Mouse (Mus musculus) adrenal gland, adult 10 weeks (tissue): ENCODE results near the gene Nek10. TPM values are rescaled to one million over a fixed set of nuclear protein-coding genes. Genes with fewer than 3 reads are reported as not detected.

Source experiments
- polyA plus RNA-seq: library from polyadenylated mRNA; stranded (reverse); fragments of 350-450 nt; fragmentation: Illumina TruSeq; extraction: RNeasy Lipid Tissue Mini Kit (QIAGEN cat#74804); gene quantifications from one replicate; pipeline ENCODE4 v1.2.3, GENCODE M21; 2014; ENCODE audit warnings: low read depth, low replicate concordance

Gene Nek10
- not detected for polyA plus RNA-seq

GRCm38 (mm10) chr14:14803115-14803514 is at the start of gene Nek10:
Nek10 (plus strand) TSS chr14:14803415.

Other genes starting within 250 kb of the Nek10 start
- gene Slc4a7, start 101.1 kb upstream of the Nek10 start, polyA plus RNA-seq = 55.8 TPM